Mouse (Mus musculus) erythroblast, embryonic 14.5 days (primary cell): ENCODE data around the gene Ttc21b.

Source experiments
- GATA1 ChIP-seq: IDR thresholded peaks from 2 replicates; pipeline ENCODE4 v1.6.1; 2012; ENCODE audit warnings: low read length, inconsistent platforms, mixed read lengths
- TAL1 ChIP-seq: IDR thresholded peaks from 3 replicates; pipeline ENCODE4 v1.6.1; 2012; ENCODE audit warnings: low read length, inconsistent platforms, mixed read lengths

DNA sequence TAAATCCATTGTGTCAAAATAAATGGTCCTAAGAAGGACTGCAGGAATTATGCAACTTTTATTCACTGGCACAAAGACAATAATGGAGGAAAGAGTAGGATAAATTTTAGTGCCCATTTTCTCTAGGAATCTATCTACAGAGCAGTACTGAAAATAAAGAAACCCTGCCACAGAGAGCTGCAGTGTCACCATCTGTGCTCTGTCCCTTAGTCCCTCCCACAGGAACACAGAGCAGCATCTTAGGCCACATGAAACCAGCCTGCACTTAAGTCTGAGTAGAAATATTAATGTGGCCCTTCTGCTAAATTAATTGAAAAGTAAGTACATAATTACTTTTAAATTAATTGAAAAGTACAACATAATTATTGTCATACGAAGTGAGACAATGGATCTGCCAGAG, 12.4 kb downstream of the Ttc21b start:
- no peak for TF ChIP-seq GATA1
- no peak for TF ChIP-seq TAL1
